ENCODE assay signal across 12 mouse cellular contexts in genomic region chr13:51115762-51116161, GRCm38 (mm10). TPM values are rescaled to one million over a fixed set of nuclear protein-coding genes. Genes with fewer than 3 reads are reported as not detected.
DNase-seq lines count a peak whose midpoint lies in the region; ATAC-seq and TF ChIP-seq lines count a peak whose summit lies in the region.
"Had no signal": no experiment of that assay in that cellular context is flagged by ENCODE, and none has a peak within 500 bp of the region (broad histone marks: within the 10 kb centered on the region; RNA-seq: fewer than 3 reads in every experiment).

No protein-coding gene starts in this region.

- H3K4me2 ChIP-seq in kidney, embryonic 14.5 days (replicated peaks; ENCODE audit: low read depth, low read length) = no peak overlapping the region
- no peak overlapping the region for H3K4me2 ChIP-seq in liver, embryonic 16.5 days (ENCODE audit: low read depth, low read length)

- H3K4me1 ChIP-seq in kidney, embryonic 14.5 days (ENCODE audit: control insufficient read depth, insufficient read depth, low read length) = peaks cover 17% of the 10 kb centered on the region; the same call in 1 of the 2 replicates
- peaks cover under 1% of the 10 kb centered on the region for H3K4me1 ChIP-seq in liver, embryonic 16.5 days (ENCODE audit: control insufficient read depth, low read depth, low read length)
- peaks cover 15% of the 10 kb centered on the region for H3K4me1 ChIP-seq in limb, embryonic 10.5 days

- H3K36me3 ChIP-seq in kidney, embryonic 14.5 days (ENCODE audit: control insufficient read depth, insufficient read depth, low read length) = peaks cover 12% of the 10 kb centered on the region; the same call in 1 of the 2 replicates
- H3K36me3 ChIP-seq in liver, embryonic 16.5 days (ENCODE audit: control insufficient read depth, insufficient read depth) = no peaks in the 10 kb centered on the region
- peaks cover 40% of the 10 kb centered on the region for H3K36me3 ChIP-seq in limb, embryonic 10.5 days

- H3K27ac ChIP-seq in kidney, embryonic 14.5 days (ENCODE audit: low read depth, low read length) = no peak overlapping the region
- H3K27ac ChIP-seq in liver, embryonic 16.5 days (ENCODE audit: low read length) = peak overlapping the region; percentile 24; the same call in 1 of the 2 replicates
- no peak overlapping the region for H3K27ac ChIP-seq in layer of hippocampus, adult 2 months
- H3K27ac ChIP-seq in limb, embryonic 10.5 days = no peak overlapping the region

- DNase-seq in kidney, adult 8-10 months = no peak
- peak; percentile 39 to 43 for DNase-seq in spleen, postnatal 36 days (ENCODE audit: low spot score in 2 of 2)
- DNase-seq in spleen, postnatal 14 days (ENCODE audit: low spot score in 2 of 2) = no peak
- DNase-seq in layer of hippocampus, adult 2 months (ENCODE audit: low spot score in 2 of 2) = no peak
- no peak for DNase-seq in right cerebral cortex, postnatal 10 days (ENCODE audit: low spot score in 2 of 2)
- no peak for DNase-seq in limb, embryonic 10.5 days (ENCODE audit: low spot score)
- DNase-seq: kidney, postnatal 25 days; lung, postnatal 14 days; thymus, postnatal 4 days had no signal

- ATAC-seq in kidney, embryonic 14.5 days (ENCODE audit: low FRiP score, low TSS enrichment) = 0 out of 2 replicates have a peak, but pooled peaks have one; percentile 35
- ATAC-seq in liver, embryonic 16.5 days (ENCODE audit: low read depth) = peak; percentile 30; the same call in 1 of the 2 replicates
- ATAC-seq: forebrain, embryonic 14.5 days had no signal

- TF ChIP-seq CTCF in layer of hippocampus, adult 2 months (conservative IDR thresholded peaks at IDR 0.05) = no peak

- H3K4me3 ChIP-seq in kidney, embryonic 14.5 days (ENCODE audit: low read length) = no peak overlapping the region
- H3K4me3 ChIP-seq in liver, embryonic 16.5 days (ENCODE audit: low read depth, low read length) = no peak overlapping the region
- H3K4me3 ChIP-seq in layer of hippocampus, adult 2 months = no peak overlapping the region
- no peak overlapping the region for H3K4me3 ChIP-seq in limb, embryonic 10.5 days

- no peaks in the 10 kb centered on the region for H3K27me3 ChIP-seq in kidney, embryonic 14.5 days (ENCODE audit: control insufficient read depth, insufficient read depth, low read length)
- no peaks in the 10 kb centered on the region for H3K27me3 ChIP-seq in liver, embryonic 16.5 days (ENCODE audit: control insufficient read depth, insufficient read depth, low read depth, low read length)
- H3K27me3 ChIP-seq in limb, embryonic 10.5 days (ENCODE audit: low read depth, poor library complexity, severe bottlenecking) = no peaks in the 10 kb centered on the region

- no peak overlapping the region for H3K9ac ChIP-seq in kidney, embryonic 14.5 days (ENCODE audit: low read depth, low read length)
- no peak overlapping the region for H3K9ac ChIP-seq in liver, embryonic 16.5 days (ENCODE audit: low read depth, low read length)

- WGBS in kidney, embryonic 14.5 days = 77% methylated on average over 3 of the region's 3 CpGs
- WGBS in liver, embryonic 16.5 days (ENCODE audit: insufficient replicate concordance) = 32% methylated on average over 3 of the region's 3 CpGs
- 88% methylated on average over 3 of the region's 3 CpGs for WGBS in limb, embryonic 10.5 days

- peaks cover 11% of the 10 kb centered on the region for H3K9me3 ChIP-seq in kidney, embryonic 14.5 days (ENCODE audit: control insufficient read depth, low read length)
- no peaks in the 10 kb centered on the region for H3K9me3 ChIP-seq in liver, embryonic 16.5 days (replicated peaks; ENCODE audit: control insufficient read depth, low read length)
- H3K9me3 ChIP-seq in limb, embryonic 10.5 days (replicated peaks) = 0 out of 2 replicates have a peak, but pooled peaks cover 3% of the 10 kb centered on the region

RNA-seq across cellular contexts. Expression of gene Spin1, which starts 15.1 kb away (rescaled TPM):
- 65.8 and 107 TPM in 2 replicates for polyA plus RNA-seq in kidney, embryonic 14.5 days (2014; fragmentation: Nextera tagmentation; extraction: Ambion mirVana)
- 9.7 and 10.4 TPM in 2 replicates for polyA plus RNA-seq in liver, embryonic 16.5 days (2015; fragmentation: Nextera tagmentation; extraction: Ambion mirVana)
- 100 to 1,000 TPM; 162 to 167 TPM for total RNA-seq in layer of hippocampus, adult 2 months (2021)
- 91.7 and 127 TPM in 2 replicates for polyA plus RNA-seq in limb, embryonic 10.5 days (2016; fragmentation: Nextera tagmentation; extraction: Ambion mirVana)

RNA-seq across cellular contexts. Expression of gene Nxnl2, which starts 55.1 kb away (rescaled TPM):
- 1.0 and 1.1 TPM in 2 replicates for polyA plus RNA-seq in kidney, embryonic 14.5 days (2014; fragmentation: Nextera tagmentation; extraction: Ambion mirVana)
- 0.07 and 0.19 TPM in 2 replicates for polyA plus RNA-seq in liver, embryonic 16.5 days (2015; fragmentation: Nextera tagmentation; extraction: Ambion mirVana)
- under 1 TPM in 1 of 2 experiments, not detected in 1; 0.31 TPM for total RNA-seq in layer of hippocampus, adult 2 months (2021)
- polyA plus RNA-seq in limb, embryonic 10.5 days (2016; fragmentation: Nextera tagmentation; extraction: Ambion mirVana) = 0.75 and 2.0 TPM in 2 replicates

Comparison
In these comparisons a context has a peak if more than half of its experiments do, and no peak if none do; other contexts are left out.
1. DNase-seq: peak in spleen, postnatal 36 days (2 of 2); none in kidney, adult 8-10 months (0 of 2), spleen, postnatal 14 days (0 of 2), layer of hippocampus, adult 2 months (0 of 2), right cerebral cortex, postnatal 10 days (0 of 2) and limb, embryonic 10.5 days (single experiment).